Mouse (Mus musculus) left cerebral cortex, adult 2 months (tissue): Measurements from ENCODE around the gene Sgce. TPM values are rescaled to one million over a fixed set of nuclear protein-coding genes. Genes with fewer than 3 reads are reported as not detected.
"Not testable (repeated sequence)": the region's sequence is repeated elsewhere in the genome, so short reads cannot be mapped to it uniquely, and the experiment has no call there.

Source experiments
- DNase-seq, 2 experiments: peaks; one replicate each; pipeline ENCODE4 v3.0.0; 2021 to 2022; ENCODE audit warnings: low spot score in 2 of 2, mixed read lengths in 1 of 2; ENCODE audit errors: extremely low spot score in 1 of 2
- H3K27ac ChIP-seq: fragments of 200-600 bp; 2 replicates; pipeline ENCODE4 v1.8.1; 2022
- H3K4me3 ChIP-seq: fragments of 200-600 bp; 2 replicates; pipeline ENCODE4 v1.8.1; 2022
- CTCF ChIP-seq: fragments of 200-600 bp; IDR thresholded peaks from 2 replicates; pipeline ENCODE4 v1.8.1; 2022; ENCODE audit warnings: antibody characterized with exemption, mild to moderate bottlenecking, moderate library complexity
- intact Hi-C: fragments of 180-260 bp; cut with DNase I; formaldehyde crosslinking; loops from one replicate; pipeline ENCODE4 v1.15.1; 2025
- long read RNA-seq, 2 experiments: library from polyadenylated mRNA; stranded (forward); transcript quantifications; one replicate each; pipeline ENCODE4 v2.0.0; 2021; ENCODE audit warnings: borderline mapping rate in 2 of 2
- total RNA-seq, 2 experiments: library from RNA; stranded (reverse); gene quantifications; 2 replicates each; pipeline ENCODE4 v1.2.3; 2021

The Sgce gene
- 10 to 100 TPM; 30.0 to 33.3 TPM for total RNA-seq
- long read RNA-seq, experiment 1, transcript Sgce-201 (11 exons, 1,703 nt) = major isoform, 9 of 28 reads
- long read RNA-seq, experiment 1, partial matches to known transcripts = 10 of 28 reads
- long read RNA-seq, experiment 1, other reads (novel, unspliced or antisense) = 2 of 28 reads
- long read RNA-seq, experiment 2, partial matches to known transcripts = 6 of 14 reads
- long read RNA-seq, experiment 2, other reads (novel, unspliced or antisense) = 2 of 14 reads

DNA sequence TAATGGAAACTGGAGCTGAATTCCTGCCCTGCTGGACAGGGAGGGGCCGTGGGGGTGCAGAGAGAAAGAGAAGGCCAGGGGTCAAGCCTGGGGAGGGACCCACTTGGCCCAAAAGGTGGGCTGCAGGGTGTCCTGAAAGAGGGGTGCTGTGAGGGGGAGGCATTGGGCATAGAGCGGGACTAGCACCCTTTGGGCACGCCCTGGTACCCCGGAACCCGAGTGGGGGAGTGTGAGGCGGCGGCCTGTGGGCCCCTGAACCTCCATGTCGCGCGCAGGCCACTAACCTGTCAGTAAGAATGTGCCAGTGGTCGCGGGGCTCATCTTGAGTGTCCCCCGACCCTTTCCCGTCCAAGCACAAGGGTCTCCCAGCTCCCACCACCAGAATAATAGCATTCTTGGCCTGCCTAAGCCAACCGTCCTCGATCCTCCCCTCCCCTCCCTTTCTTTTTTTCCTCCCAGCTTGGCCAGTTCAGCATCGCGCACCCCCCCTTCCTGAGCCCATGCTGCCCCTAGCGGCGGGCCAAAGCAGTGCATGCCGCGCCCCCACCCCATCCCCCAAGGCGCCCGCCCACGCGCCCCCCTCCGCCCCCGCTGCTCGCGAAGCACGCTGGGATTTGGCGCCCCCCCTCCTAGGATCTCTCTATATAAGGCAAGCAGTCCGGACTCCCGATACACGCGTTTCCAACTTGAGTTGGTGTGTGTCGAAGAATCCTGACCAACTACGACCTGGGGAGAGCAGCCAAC is at the start of gene Sgce, which contains the start of gene Peg10:
Gene Sgce, minus strand, starts transcription at position 512 of the 744 bp plus-strand sequence.
Gene Peg10, plus strand, starts transcription at position 611 of the 744 bp plus-strand sequence.
- intact Hi-C loops = loop anchor here (2.0 to 5.0 kb wide), 3 partner anchors 146 to 635 kb away; partner anchors contain the start of genes Asb4 and Casd1
- TF ChIP-seq CTCF = peak; percentile 68
- H3K27ac ChIP-seq = peak within 1 kb of the TSS; percentile 81
- peak; percentile 66 to 78 for DNase-seq
- H3K4me3 ChIP-seq = peak within 1 kb of the TSS; percentile 57

DNA sequence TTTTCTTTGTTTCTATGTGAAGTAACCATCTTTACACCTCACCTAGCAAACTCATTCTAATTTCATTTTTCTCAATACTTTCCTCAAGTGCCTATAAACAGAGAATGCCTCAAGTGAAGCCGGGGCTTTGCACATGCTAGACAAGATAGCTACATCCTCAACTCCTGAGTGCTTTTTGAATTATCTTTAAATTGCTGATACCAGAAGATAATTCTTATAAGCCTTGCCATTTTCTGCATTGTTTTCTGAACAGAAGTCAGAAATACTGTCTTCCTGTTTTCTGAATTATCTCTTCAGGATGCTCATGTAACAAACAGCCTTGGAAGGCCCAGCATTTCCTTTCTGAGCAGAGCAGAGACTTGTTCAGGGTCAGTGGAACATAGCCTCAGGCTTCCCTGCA is 49.3 kb upstream of the Sgce start:
- intact Hi-C loops = no loop called here
- H3K27ac ChIP-seq = no peak overlapping the region
- no peak for TF ChIP-seq CTCF
- DNase-seq = no peak
- H3K4me3 ChIP-seq = no peak overlapping the region

DNA sequence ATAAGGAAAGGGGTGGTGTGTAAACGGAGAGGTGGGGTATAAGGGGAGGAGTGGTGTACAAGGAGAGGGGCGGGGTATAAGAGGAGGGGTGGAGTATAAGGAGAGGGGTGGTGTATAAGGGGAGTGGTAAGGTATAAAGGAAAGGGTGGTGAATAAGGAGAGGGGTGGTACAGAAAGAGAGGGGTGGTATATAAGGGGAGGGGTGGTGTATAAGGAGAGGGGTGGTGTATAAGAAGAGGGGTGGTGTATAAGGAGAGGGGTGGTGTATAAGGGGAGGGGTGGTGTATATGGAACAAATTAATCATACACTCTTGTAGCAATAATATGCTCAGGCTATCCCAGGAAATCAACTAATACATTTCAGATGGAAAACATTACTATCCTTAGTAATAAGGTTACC is 15.2 kb upstream of the Sgce start:
- intact Hi-C loops = no loop called here
- DNase-seq = no peak
- Histone ChIP-seq H3K27ac (no peak overlapping the region), H3K4me3 (no peak overlapping the region)
- no peak for TF ChIP-seq CTCF

DNA sequence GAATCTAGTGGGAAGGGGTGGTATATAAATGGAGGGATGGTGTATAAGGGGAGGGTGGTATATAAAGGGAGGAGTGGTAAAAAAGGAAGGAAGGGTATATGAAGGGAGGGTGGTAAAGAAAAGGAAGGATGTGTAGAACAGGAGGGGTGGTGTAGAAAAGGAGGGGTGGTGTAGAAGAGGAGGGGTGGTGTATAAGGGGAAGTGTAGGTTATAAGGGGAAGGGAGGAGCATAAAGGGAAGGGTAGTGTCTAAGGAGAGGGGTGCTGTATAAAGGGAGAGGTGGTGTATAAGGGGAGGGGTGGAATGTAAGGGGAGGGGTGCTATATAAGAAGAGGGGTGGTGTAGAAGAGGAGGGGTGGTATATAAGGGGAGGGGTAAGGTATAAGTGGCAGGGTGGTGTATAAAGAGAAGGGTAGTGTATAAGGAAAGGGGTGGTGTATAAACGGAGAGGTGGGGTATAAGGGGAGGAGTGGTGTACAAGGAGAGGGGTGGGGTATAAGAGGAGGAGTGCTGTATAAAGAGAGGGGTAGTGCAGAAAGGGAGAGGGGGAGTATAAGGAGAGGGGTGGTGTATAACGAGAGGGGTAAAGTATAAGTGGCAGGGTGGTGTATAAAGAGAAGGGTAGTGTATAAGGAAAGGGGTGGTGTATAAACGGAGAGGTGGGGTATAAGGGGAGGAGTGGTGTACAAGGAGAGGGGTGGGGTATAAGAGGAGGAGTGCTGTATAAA is 14.6 kb upstream of the Sgce start:
- H3K27ac ChIP-seq, DNase-seq, intact Hi-C loops, H3K4me3 ChIP-seq: not testable (repeated sequence)

DNA sequence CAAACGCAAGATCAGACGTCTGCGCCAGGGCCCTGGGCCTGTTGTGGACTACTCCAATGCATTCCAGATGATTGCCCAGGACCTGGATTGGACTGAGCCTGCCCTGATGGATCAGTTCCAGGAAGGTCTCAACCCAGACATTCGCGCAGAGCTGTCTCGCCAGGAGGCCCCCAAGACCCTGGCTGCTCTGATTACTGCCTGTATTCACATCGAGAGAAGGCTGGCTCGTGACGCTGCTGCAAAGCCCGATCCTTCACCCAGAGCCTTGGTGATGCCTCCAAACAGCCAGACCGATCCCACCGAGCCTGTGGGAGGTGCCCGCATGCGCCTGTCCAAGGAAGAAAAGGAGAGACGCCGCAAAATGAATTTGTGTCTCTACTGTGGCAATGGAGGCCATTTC is 7.9 kb upstream of the Sgce start:
- H3K4me3 ChIP-seq = no peak overlapping the region
- H3K27ac ChIP-seq = no peak overlapping the region
- no peak for TF ChIP-seq CTCF
- intact Hi-C loops = no loop called here
- no peak for DNase-seq

DNA sequence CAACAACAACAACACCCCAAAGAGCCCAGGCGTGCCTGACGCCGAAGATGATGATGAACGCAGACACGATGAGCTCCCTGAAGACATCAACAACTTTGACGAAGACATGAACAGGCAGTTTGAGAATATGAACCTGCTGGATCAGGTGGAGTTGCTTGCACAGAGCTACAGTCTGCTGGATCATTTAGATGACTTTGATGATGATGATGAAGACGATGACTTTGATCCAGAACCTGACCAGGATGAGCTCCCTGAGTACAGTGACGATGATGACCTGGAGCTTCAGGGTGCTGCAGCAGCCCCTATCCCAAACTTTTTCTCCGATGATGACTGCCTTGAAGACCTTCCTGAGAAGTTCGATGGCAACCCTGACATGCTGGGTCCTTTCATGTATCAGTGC is 7.3 kb upstream of the Sgce start:
- no peak overlapping the region for H3K4me3 ChIP-seq
- DNase-seq = no peak
- intact Hi-C loops = no loop called here
- no peak for TF ChIP-seq CTCF
- H3K27ac ChIP-seq = no peak overlapping the region

DNA sequence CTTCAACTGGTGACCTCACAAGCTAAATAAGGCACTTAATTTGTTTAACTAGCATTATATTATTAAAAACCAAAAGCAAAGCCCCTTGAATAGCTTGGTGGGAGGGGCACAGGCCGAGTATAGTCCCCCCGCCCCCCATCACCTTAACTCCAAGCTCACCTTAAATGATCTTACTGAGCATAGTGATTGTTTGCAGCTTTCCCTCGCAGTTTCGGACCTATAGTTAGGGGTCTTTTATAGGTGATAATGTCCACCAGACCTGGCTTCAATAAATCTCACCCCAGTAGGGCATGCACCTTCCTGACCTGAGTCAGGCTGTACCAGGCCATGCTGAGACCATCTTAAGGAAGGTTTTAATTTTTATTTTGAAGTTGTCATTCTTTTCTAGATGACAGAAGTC is 4.3 kb upstream of the Sgce start:
- intact Hi-C loops = no loop called here

DNA sequence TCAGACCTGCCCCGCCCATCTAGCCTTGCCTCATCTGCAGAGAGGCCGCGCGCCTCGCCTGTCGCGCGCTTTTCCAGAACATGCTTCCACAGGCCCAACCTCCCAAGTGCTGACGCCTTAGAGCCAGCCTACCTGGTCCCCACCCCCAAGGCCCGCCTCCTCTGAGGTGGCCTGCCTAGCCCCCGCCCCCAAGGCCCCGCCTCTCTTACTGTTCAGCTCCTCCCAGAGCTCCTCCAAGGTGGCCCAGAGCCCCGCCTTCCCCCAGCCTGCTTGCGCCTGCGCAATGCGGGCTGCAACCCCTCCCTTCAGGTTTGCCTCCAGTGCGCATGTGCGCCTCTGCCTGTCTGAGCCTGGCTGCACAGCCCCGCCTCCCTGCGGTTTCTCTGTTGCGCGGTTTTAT is 2.1 kb upstream of the Sgce start:
- Histone ChIP-seq H3K4me3 (peak overlapping the region; percentile 29), H3K27ac (no peak overlapping the region)
- TF ChIP-seq CTCF = no peak; the same call in 1 of the 2 replicates
- intact Hi-C loops = loop anchor here (2.0 to 5.0 kb wide), 2 partner anchors 154 to 633 kb away; partner anchors contain the start of genes Asb4 and Ppp1r9a
- peak; percentile 91 to 94 for DNase-seq

More for the DNA sequence above, 4.3 kb upstream of the Sgce start:
- no peak overlapping the region for H3K4me3 ChIP-seq
- TF ChIP-seq CTCF = no peak
- DNase-seq = no peak
- H3K27ac ChIP-seq = no peak overlapping the region

DNA sequence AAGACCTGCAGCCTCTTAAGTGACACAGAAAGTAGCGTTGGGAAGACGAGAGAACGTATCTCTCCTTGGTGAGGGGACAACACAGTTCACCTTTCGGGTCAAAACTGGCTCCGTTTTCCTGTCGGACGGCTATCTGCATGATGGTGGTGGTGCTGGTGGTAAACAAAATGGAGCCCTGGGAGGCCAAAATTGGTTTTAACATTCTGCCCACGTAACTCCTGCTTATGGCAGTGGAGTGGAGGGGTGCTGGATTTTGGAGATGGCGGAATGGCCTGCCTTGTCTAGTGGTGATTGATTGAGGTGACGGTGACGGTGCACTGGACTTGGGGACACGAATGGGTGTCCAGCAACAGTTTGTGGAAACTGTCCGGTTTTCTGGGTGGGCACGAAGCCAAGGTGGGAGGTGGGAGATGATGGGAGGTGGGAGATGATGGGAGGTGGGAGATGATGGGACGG is 1.5 kb upstream of the Sgce start:
- H3K27ac ChIP-seq = peak overlapping the region; percentile 34; the same call in 1 of the 2 replicates
- TF ChIP-seq CTCF = no peak
- DNase-seq = peak in 1 of 2 experiments; percentile 29

DNA sequence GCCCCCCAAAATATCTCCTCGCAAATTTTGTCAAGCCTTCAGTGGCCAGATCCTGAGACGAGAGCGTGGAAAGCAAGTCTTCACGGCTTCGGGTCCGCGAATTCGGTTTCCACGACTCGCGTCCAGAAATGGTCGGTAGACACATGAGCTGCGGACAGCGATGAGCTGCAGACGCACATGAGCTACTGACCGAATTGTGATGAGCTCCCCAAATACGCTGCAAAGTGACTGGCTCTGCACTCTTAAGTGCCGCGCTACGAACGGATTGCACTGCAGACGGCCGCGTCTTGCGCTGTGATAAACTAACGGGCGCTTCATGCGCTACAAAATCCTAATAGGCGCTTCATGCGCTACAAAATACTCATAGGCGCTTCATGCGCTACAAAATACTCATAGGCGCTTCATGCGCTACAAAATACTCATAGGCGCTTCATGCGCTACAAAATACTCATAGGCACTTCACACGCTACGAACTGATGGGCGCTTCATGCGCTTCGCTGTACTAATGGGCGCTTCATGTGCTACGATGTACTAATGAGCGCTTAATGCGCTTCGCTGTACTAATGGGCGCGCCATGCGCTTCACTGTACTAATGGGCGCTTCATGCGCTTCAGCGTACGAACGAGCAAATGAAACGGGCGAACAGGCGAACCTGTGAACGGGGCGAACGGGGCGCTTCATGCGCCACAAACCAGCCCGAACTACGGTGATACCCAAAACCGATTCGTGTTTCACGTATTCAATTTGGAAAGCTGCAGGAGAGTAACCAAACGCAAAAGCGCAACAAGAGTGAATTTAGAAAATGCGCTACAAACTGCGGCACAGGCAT is 884 bp upstream of the Sgce start:
- intact Hi-C loops = loop anchor here (1.0 to 5.0 kb wide), 5 partner anchors 147 to 634 kb away; partner anchors contain the start of genes Asb4, Casd1 and Ppp1r9a
- peak; percentile 40 to 46 for DNase-seq
- Histone ChIP-seq H3K27ac (peak overlapping the region; percentile 34; the same call in 1 of the 2 replicates), H3K4me3 (peak overlapping the region; percentile 57)
- TF ChIP-seq CTCF = no peak

More for the DNA sequence above, 1.5 kb upstream of the Sgce start:
- intact Hi-C loops = loop anchor here (1.0 to 5.0 kb wide), 3 partner anchors 154 to 634 kb away; partner anchors contain the start of genes Asb4 and Ppp1r9a
- H3K4me3 ChIP-seq = peak overlapping the region; percentile 57
